Mouse (Mus musculus) brain, adult 2 months (tissue): ENCODE results near the gene Dynlt1f.
"Not testable (repeated sequence)": the region's sequence is repeated elsewhere in the genome, so short reads cannot be mapped to it uniquely, and the experiment has no call there.

Experiments
- DNase-seq: peaks from one replicate; pipeline ENCODE4 v3.0.0; 2011; ENCODE audit warnings: low read depth, low spot score

The Dynlt1f gene

DNA sequence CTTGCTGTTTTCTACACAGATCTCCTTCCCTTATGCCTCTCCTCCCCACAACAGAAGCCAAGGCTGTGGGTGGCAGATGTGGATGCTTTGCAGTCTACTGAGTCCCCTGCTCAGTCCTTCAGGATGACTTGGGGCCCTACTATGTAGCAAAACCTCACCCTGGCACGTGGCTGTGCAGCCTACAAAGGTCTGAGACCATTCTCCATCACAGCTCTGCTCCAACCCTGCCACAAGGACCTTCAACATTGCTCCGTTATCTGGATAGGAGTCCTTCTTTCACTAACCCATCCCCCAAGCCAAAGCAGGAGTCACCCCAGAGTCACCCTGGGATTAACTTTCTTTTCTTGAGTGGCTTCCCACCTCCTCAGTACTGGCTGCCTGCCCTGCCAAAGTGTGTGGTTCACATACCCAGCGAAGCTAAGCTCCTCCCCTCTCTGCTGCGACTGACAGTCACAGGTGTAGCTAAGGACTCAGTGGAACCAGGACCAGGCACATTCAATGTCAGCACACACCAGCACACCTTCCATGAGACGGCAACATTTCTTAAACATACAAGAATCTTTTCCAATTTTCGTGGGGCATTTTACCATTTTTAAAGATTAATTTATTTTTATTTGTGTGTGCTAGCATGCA is 30.7 kb downstream of the Dynlt1f start:
- DNase-seq, result not testable (repeated sequence)

GRCm38 (mm10) chr17:6621976-6622375 is 33.7 kb downstream of the Dynlt1f start:
- not testable (repeated sequence) for DNase-seq

DNA sequence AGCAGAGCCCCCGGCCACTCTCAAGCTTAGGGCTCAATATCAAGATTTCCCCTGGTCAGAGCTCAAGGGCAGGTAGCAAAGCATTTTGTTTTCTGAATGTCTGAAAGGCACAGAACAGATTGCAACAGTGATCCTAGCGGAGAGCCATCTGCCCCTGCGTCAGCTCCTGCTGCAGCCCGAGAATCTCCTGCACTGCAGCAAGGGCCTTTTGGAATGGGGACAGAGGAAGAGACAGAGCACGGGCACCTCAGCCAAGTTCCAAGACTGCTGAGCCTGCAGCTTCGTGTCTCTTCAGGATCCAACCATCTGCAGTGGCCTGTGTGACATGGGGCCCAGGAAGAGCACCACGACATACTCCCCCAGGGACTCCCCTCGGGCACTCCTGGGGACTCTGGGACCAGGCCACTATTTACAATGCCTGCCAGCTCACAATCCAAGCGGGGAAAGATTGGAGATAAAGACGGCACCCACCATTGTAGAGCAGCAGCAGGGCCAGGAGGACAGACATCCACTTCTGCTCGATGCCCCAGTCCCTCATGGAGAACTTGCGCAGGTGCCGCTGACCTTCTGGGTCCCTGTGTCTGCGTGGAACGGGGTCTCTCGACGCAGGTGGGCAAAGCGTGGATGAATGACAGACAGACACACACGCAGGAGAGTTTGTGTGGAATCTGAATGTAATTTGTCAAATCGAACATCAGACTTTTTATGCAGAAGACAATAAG is 34.8 kb downstream of the Dynlt1f start:
- DNase-seq, result not testable (repeated sequence)

DNA sequence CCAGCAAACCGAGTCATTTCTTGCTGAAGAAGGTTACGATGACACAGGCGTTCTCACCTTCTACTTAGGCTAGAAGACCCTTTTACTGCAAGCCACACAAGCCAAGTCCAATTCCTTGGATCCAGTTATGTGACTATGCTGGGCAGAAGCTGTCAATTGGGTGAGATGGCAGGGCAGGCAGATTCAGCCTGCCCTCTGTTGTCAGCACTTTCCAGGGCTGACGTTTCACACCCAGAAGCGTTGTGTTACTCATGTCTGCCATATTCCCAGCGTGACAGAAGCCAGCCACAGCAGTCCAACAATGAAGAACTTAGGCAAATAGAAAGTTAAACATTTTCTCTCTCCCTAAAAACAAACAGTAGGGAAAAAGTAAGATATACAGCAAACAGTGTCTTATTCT is 35.7 kb downstream of the Dynlt1f start:
- peak; percentile 54 for DNase-seq

DNA sequence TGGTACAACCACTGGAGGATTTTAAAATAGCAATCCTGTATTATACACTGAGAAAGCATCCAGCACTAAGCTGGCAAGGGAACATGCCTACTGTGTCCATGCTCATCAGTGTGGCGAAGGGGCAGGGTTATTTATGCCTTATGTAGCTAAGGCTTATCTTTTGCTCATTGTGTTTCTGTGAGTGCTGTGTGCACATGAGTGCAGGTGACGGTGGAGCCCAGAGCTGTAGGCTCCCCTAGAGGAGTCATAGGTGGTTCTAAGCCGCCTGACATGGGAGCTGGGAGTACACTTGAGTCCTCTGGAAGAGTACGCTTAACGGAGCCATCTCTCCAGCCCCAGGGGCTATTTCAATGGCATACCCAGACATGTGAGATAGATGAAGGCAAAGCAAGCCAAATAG is 36.4 kb downstream of the Dynlt1f start:
- peak; percentile 3 for DNase-seq

DNA sequence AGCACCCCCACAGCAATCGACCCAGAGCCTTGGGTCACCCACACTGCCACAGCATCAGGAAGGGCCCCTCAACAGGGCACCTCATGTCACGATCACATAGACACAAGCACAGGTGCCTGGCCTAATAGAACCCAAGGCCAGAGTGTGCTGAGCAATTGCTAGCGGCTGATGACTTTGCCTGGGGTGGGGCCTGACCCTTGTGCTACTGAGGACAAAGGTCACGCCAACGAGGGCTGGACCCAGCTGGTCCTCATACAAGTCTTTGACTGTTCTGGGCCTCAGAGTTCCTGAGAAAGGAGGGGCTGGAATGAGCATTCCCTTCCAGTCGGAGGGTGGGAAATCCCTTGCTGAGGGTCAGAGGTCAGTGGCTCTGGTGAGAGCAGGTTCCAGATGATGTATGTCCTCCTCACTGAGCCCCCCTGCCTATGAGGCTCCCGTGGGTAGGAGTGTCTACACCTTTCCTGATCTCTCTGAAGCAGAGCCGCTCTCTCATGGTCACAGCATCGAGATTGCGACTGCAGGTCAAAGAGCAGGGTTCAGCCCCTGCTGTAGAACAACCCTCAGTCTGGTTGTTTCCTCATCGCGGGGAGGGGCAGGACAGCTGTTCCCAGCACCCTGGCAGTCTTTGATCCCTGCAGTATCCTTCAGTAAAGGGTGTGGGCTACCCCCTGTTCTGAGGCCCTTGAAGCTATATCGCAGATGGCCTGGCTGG is 37.9 kb downstream of the Dynlt1f start:
- not testable (repeated sequence) for DNase-seq

DNA sequence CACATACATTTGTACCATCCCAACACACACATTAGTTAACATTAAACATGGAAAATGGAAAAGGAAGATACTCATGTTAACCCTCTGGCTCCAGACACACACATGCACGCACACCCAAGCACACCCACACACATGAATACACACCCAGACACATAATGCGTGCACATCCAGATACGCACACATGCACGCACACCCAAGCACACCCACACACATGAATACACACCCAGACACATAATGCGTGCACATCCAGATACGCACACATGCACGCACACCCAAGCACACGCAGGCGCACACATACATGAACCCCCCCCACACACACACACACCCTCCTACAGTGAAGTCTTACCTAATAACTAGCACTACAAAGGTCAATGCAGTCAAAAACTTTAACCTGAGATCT is 39.0 kb downstream of the Dynlt1f start:
- not testable (repeated sequence) for DNase-seq

DNA sequence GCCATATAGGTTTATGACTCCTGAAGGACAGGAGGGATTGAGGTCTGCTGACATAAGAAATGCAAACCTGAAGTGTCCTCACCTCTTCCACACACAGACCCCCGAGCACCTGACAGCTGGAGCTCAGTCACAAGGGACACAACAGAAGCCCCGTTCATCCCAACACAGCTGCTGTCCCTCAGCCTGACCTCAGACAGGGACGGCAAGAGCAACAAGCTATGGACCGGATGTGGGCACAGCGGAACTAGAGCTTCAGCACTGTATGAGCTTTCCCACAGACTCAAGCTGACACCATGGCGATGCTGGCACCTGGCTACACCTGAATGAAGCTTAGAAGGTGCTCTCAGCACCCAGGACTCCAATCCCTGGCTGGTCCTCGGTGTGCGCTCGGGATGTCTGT is 41.4 kb downstream of the Dynlt1f start:
- not testable (repeated sequence) for DNase-seq

DNA sequence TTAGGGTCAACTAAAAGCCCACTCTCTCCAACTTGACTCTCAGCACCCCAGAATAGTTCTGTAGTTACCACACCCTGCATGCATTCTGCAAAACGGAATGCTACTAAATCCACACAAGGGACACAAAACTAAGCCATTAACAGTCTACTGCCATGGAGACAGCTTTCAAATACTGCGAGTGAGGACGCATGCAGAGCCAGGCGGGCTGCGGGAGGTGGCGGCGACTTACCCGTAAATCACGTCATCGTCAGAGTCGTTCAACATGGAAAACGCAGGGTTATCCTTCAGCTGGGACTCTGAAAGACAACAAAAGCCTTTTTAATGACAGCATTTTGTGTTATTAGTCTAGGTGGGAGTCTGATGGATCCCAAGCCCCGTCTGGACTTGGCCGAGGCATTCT is 42.2 kb downstream of the Dynlt1f start:
- DNase-seq, result not testable (repeated sequence)

- DNase-seq, result peak; percentile 23
These were observed 50.4 kb downstream of the Dynlt1f start for GRCm38 (mm10) chr17:6605347-6605746.

DNA sequence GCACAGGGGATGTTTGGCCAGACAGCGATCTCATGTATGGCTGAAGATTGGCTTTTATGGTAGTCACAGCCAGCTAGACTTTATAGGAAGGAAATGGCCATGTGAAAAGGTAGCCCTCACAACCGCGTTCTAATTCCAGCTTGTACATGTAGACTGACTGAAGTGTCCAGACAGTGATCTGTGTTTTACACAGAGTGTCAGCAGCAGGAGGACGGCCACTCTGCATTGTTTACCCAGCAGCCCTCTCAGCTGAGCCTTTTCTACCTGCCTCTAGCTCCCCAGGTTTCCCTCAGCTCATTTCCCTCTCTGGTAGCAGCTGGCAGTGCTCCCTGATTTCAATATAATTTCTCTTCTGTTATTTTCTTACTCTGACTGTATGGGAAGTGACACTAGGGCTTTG is 53.5 kb downstream of the Dynlt1f start:
- not testable (repeated sequence) for DNase-seq

DNA sequence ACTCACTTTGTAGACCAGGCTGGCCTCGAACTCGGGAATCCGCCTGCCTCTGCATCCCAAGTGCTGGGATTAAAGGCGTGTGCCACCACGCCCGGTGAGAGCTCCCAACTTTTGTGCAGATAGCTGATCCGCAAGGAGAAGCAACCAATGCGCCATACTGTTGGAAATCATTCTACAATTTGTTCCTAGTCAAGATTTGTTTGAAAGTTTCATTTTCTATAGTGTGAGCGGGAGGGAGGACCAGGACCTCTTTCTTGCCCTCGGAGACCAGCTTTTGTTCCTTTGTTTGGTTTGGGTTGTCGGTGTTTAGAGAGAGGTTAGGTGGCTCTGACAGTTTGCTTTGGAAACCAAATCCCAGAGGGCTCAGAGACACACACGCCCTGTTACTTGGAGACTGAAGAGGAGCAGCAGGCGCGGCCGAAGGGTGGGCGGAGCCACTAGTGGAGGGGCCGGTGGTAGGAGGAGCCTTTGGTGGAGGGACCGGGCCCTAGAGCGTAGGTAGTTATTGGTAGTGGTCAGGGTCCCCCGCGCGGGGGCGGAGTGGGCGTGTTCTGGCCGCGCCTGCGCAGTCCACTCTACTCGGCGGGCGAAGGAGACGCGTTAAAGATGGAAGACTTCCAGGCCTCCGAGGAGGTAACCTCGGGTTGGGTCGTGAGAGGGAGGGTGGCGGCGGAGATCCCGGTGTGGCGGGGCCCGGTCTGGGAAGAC is 54.3 kb downstream of the Dynlt1f start, which contains the start of gene Dynlt1c:
Dynlt1c (plus strand) TSS at position 468 of the 708 bp plus-strand sequence.
- peak; percentile 86 for DNase-seq

- DNase-seq, result peak; percentile 16
These were observed 55.3 kb downstream of the Dynlt1f start for GRCm38 (mm10) chr17:6600216-6600911.

DNA sequence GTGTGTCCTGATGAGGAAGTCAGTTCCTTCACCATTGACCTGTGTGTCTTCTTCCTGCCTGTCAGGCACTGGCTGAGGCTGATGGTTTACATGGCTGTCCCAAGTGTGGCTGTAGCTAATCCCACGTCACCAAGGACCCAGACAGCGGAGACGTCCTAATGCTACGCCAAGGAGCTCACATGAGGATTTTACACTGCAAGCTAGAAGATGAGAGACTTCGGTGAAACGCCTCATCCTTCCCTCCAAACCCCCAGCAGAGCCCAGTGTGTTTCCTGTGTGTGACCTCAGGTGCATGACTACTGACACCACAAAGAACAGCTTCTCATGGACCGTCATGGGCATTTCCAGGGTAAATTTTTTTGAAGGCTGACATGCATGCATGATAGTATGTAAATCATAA is 57.3 kb downstream of the Dynlt1f start:
- DNase-seq, result not testable (repeated sequence)
